ENCODE assay signal across 8 mouse cellular contexts in the genomic region with DNA sequence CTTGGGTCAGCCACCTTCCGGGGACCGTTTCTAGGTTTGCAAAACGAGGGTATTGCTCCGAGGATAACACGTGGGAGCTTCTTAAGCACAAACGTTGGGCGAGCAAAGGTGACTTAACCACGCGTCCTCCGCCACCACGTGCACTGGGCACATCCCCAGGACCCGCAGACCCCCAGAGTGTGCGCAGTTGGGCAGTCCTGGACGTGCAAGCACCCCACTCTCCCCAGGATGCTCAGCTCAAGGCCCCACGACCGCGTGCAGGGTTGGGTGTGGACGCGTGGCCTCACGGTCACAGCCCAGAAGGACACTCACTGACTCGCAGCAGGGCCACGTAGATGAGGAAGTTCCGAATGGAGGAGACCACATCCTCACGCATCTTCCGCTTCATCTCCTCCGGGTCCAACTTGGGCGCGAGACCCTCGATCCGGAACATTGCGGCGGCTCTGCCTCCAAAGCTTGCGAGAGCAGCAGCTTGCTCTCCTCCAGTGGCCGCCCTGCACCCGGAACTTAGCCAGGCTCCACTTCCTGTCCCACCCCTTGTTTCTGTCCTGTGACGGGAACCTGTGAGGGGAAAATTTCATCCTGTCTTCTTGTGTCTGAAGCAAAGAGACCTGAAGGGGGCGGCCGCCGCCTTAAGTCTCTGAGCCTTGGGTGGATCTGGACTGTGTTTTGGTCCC. TPM values are rescaled to one million over a fixed set of nuclear protein-coding genes. Genes with fewer than 3 reads are reported as not detected.
DNase-seq lines count a peak whose midpoint lies in the region; ATAC-seq and TF ChIP-seq lines count a peak whose summit lies in the region.

A gene (minus strand): TSS at position 514 of the 677 bp plus-strand sequence.

- peak; percentile 86 for DNase-seq in ES-E14 (ENCODE audit: low read depth, low spot score)
- peak; percentile 89 for DNase-seq in cerebellum, adult 11-12 months
- DNase-seq in heart, postnatal 25 days (ENCODE audit: low spot score), result peak; percentile 80
- peak; percentile 91 to 96 for DNase-seq in layer of hippocampus, adult 18-20 months (ENCODE audit: low spot score in 2 of 2)
- DNase-seq in lung, adult 2 months, result peak; percentile 88
- DNase-seq in thymus, adult 18-20 months, result peak; percentile 81 to 86

- TF ChIP-seq POLR2A in lung, adult 2 months (IDR thresholded peaks at IDR 0.05; ENCODE audit: borderline replicate concordance, extremely low read depth, low read depth, low read length), result peak; percentile 91

- TF ChIP-seq CTCF in lung, adult 2 months (IDR thresholded peaks at IDR 0.05; ENCODE audit: insufficient read depth, low read length), result peak; percentile 49

- H3K27ac ChIP-seq in ES-E14 (ENCODE audit: insufficient read depth, low read depth, low read length, poor library complexity, severe bottlenecking), result peak within 1 kb of the TSS; percentile 73
- 0 out of 2 replicates have a peak within 1 kb of the TSS, but pooled peaks have one; percentile 15 for H3K27ac ChIP-seq in forebrain, embryonic 15.5 days (replicated peaks)

- peak within 1 kb of the TSS; percentile 93 to 97 for H3K4me3 ChIP-seq in ES-E14 (ENCODE audit: insufficient read depth in 1 of 2, low read depth in 1 of 2, low read length in 2 of 2, poor library complexity in 1 of 2, severe bottlenecking in 1 of 2)
- H3K4me3 ChIP-seq in forebrain, embryonic 15.5 days, result peak within 1 kb of the TSS; percentile 93
- peak within 1 kb of the TSS; percentile 97 for H3K4me3 ChIP-seq in lung, adult 2 months (replicated peaks; ENCODE audit: extremely low read depth, low read depth, low read length)

- ATAC-seq in forebrain, embryonic 15.5 days (replicated peaks), result peak; percentile 98
- peak; percentile 91 for ATAC-seq in neutrophil, adult 5-6 weeks (ENCODE audit: extremely low read depth, insufficient number of reproducible peaks, low FRiP score, poor library complexity, severe bottlenecking)

- in situ Hi-C loops in ES-E14 (cut with MboI; ENCODE audit: low sequenced_read_pairs in 2 of 2, unreplicated experiment in 2 of 2), result no loop called here

- peak within 1 kb of the TSS; percentile 86 for H3K4me2 ChIP-seq in forebrain, embryonic 15.5 days (replicated peaks)

- peaks cover 0 to 8% of the 10 kb centered on the region in 2 experiments; a peak in 2 of 4 replicates for H3K4me1 ChIP-seq in ES-E14 (ENCODE audit: control insufficient read depth in 2 of 2, insufficient read depth in 2 of 2, low read length in 2 of 2, poor library complexity in 1 of 2)
- H3K4me1 ChIP-seq in forebrain, embryonic 15.5 days, result peaks cover 19% of the 10 kb centered on the region
- peaks cover 5% of the 10 kb centered on the region for H3K4me1 ChIP-seq in lung, adult 2 months (ENCODE audit: control insufficient read depth, insufficient read depth, low read length)

- H3K9me3 ChIP-seq in ES-E14 (ENCODE audit: control insufficient read depth, insufficient read depth, low read depth, low read length), result no peaks in the 10 kb centered on the region
- H3K9me3 ChIP-seq in forebrain, embryonic 15.5 days, result no peaks in the 10 kb centered on the region

- no peaks in the 10 kb centered on the region; the same call in 1 of the 2 replicates for H3K27me3 ChIP-seq in forebrain, embryonic 15.5 days

- WGBS in forebrain, embryonic 15.5 days, result under 1% methylated on average over 39 of the region's 39 CpGs
- under 1% methylated on average over 39 of the region's 39 CpGs for WGBS in lung, adult 2 months

- H3K36me3 ChIP-seq in ES-E14 (ENCODE audit: control insufficient read depth, insufficient read depth, low read length, poor library complexity, severe bottlenecking), result peaks cover 23% of the 10 kb centered on the region
- peaks cover 20% of the 10 kb centered on the region for H3K36me3 ChIP-seq in forebrain, embryonic 15.5 days

- peak within 1 kb of the TSS; percentile 98 for H3K9ac ChIP-seq in ES-E14 (ENCODE audit: insufficient read depth, low read depth, low read length, poor library complexity, severe bottlenecking)
- H3K9ac ChIP-seq in forebrain, embryonic 15.5 days (replicated peaks), result peak within 1 kb of the TSS; percentile 94

- intact Hi-C loops in heart, postnatal 25 days (cut with DNase I), result loop anchor here (2.0 to 10.0 kb wide), 3 partner anchors 25 to 353 kb away; a partner anchor contains a TSS

TF ChIP-seq in ES-E14, 5 proteins besides CTCF, POLR2A, EP300 and RAD21:
- TF ChIP-seq HCFC1 (IDR thresholded peaks at IDR 0.05; ENCODE audit: borderline replicate concordance, insufficient read depth, low read length) (peak; percentile 72; the same call in 1 of the 2 replicates), CHD2 (IDR thresholded peaks at IDR 0.05; ENCODE audit: low read depth, low read length) (no peak), ZNF384 (IDR thresholded peaks at IDR 0.05; ENCODE audit: low read depth, low read length) (no peak), MAFK (IDR thresholded peaks at IDR 0.05; ENCODE audit: insufficient read depth, low read depth, low read length) (no peak), ZC3H11A (IDR thresholded peaks at IDR 0.05; ENCODE audit: borderline replicate concordance, low read depth, low read length) (peak; percentile 15; the same call in 1 of the 2 replicates)

RNA-seq across cellular contexts. Expression of the gene that starts here (rescaled TPM):
- 237 and 275 TPM in 2 replicates for total RNA-seq in ES-E14 (2012; rRNA removed)
- 143 and 153 TPM in 2 replicates for polyA plus RNA-seq in forebrain, embryonic 15.5 days (2015; fragmentation: Nextera tagmentation; extraction: Ambion mirVana)
- total RNA-seq in heart, postnatal 25 days (2021), result 100 to 1,000 TPM; 212 to 250 TPM
- total RNA-seq in layer of hippocampus, adult 18-20 months (2021), result 10 to 100 TPM; 65.4 to 66.6 TPM
- 37.3 and 48.5 TPM in 2 replicates for polyA plus RNA-seq in lung, adult 2 months (2012; rRNA removed)
- 42.8 and 44.0 TPM in 2 replicates for total RNA-seq in neutrophil, adult 5-6 weeks (2017)

Comparison
In these comparisons a context has a peak if more than half of its experiments do, and no peak if none do; other contexts are left out.
1. Peak in every context shown above with its lines: DNase-seq, ATAC-seq, H3K4me3 ChIP-seq and H3K27ac ChIP-seq.